Mouse (Mus musculus) myocyte (in vitro differentiated cells): ENCODE data around the gene Tns2. TPM values are rescaled to one million over a fixed set of nuclear protein-coding genes. Genes with fewer than 3 reads are reported as not detected.

Experiments used
- H3K27me3 ChIP-seq: one replicate; pipeline ENCODE4 v1.6.1; 2011; ENCODE audit not compliant: control insufficient read depth, insufficient read depth, insufficient read length
- H3K36me3 ChIP-seq: one replicate; pipeline ENCODE4 v1.6.1; 2011; ENCODE audit not compliant: control insufficient read depth, insufficient read depth
- H3K4me2 ChIP-seq: one replicate; pipeline ENCODE4 v1.6.1; 2011; ENCODE audit warnings: low read depth, control low read depth
- H3K4me3 ChIP-seq: one replicate; pipeline ENCODE4 v1.5.1; 2011; ENCODE audit warnings: mild to moderate bottlenecking, control low read depth, moderate library complexity
- H3K79me2 ChIP-seq: one replicate; pipeline ENCODE4 v1.6.1; 2011; ENCODE audit not compliant: control insufficient read depth, insufficient read depth
- H3ac ChIP-seq: one replicate; pipeline ENCODE4 v1.6.1; 2011; ENCODE audit not compliant: control insufficient read depth, insufficient read length
- CEBPB ChIP-seq: IDR thresholded peaks from 2 replicates; pipeline ENCODE4 v1.6.1; 2011; ENCODE audit warnings: mild to moderate bottlenecking, moderate library complexity; ENCODE audit not compliant: poor library complexity, insufficient read depth, severe bottlenecking
- E2F4 ChIP-seq: IDR thresholded peaks from one replicate; pipeline ENCODE4 v1.6.1; 2011; ENCODE audit warnings: mild to moderate bottlenecking, control low read depth, moderate library complexity; ENCODE audit not compliant: insufficient read depth
- MAX ChIP-seq: IDR thresholded peaks from one replicate; pipeline ENCODE4 v1.6.1; 2011; ENCODE audit warnings: low read depth, mild to moderate bottlenecking, control low read depth
- MYOD1 ChIP-seq, 3 experiments: IDR thresholded peaks; one replicate each; pipeline ENCODE4 v1.6.1; 2011; ENCODE audit warnings: control low read depth in 2 of 3, low read depth in 2 of 3, mild to moderate bottlenecking in 2 of 3, moderate library complexity in 1 of 3; ENCODE audit not compliant: insufficient read length in 2 of 3, control insufficient read depth in 1 of 3
- MYOG ChIP-seq, 3 experiments: IDR thresholded peaks; one replicate each; pipeline ENCODE4 v1.6.1; 2011; ENCODE audit warnings: control low read depth in 2 of 3, low read depth in 2 of 3, mild to moderate bottlenecking in 2 of 3; ENCODE audit not compliant: insufficient read length in 2 of 3, control insufficient read depth in 1 of 3, insufficient read depth in 1 of 3
- POLR2A ChIP-seq: IDR thresholded peaks from one replicate; pipeline ENCODE4 v1.6.1; 2011; ENCODE audit warnings: low read depth, mild to moderate bottlenecking, control low read depth, moderate library complexity; ENCODE audit not compliant: insufficient read length
- POLR2AphosphoS2 ChIP-seq: IDR thresholded peaks from one replicate; pipeline ENCODE4 v1.6.1; 2011; ENCODE audit warnings: low read depth, control low read depth; ENCODE audit not compliant: insufficient read length
- REST ChIP-seq: IDR thresholded peaks from one replicate; pipeline ENCODE4 v1.6.1; 2011; ENCODE audit warnings: mild to moderate bottlenecking, control low read depth, moderate library complexity; ENCODE audit not compliant: insufficient read depth, insufficient read length
- SRF ChIP-seq: IDR thresholded peaks from one replicate; pipeline ENCODE4 v1.6.1; 2011; ENCODE audit warnings: low read depth; ENCODE audit not compliant: control insufficient read depth, insufficient read length
- TCF12 ChIP-seq: IDR thresholded peaks from one replicate; pipeline ENCODE4 v1.6.1; 2011; ENCODE audit warnings: mild to moderate bottlenecking, control low read depth; ENCODE audit not compliant: poor library complexity, insufficient read depth, severe bottlenecking
- TCF3 ChIP-seq: IDR thresholded peaks from one replicate; pipeline ENCODE4 v1.6.1; 2011; ENCODE audit warnings: low read depth, control low read depth; ENCODE audit not compliant: insufficient read length
- USF1 ChIP-seq: IDR thresholded peaks from one replicate; pipeline ENCODE4 v1.6.1; 2011; ENCODE audit warnings: low read depth, mild to moderate bottlenecking, control low read depth, moderate library complexity
- polyA plus RNA-seq: library from polyadenylated mRNA; unstranded; fragments of >200 nt; fragmentation: generic; extraction: Trizol; gene quantifications from one replicate; pipeline ENCODE4 v1.2.1, GENCODE M21; 2012; ENCODE audit warnings: missing spikeins

The Tns2 gene
- polyA plus RNA-seq, 1 experiment: 128 TPM

DNA sequence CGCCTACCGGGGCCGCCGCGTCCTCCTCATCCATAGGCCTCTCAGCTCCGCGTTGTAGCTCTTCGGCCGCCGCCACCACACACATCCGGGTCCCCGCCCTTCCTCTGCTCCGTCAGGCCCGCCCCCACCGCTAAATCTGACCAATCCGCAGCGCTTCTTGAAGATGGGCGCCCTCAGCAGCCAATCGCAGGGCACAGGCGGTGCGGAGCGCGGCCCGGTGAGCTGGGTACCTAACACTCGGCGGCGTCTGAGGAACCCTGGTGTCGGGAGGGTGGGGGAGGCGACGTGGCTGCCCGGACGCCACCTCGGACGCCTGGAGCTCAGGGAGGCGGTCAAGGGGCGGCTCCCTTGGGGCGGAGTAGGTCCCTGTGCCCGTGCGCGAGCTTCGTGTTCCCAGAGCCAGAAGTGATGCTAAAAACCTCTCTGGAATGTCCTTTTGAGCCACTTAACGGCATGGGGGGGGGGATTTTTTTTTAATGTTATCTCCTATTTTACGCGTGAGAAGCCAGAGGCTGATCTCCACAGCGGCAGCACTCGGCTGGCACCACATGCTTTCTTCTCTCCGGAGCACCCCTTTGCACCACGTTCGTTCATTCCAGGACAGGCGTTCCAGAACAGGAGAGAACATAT is 36.0 kb downstream of the Tns2 start, which contains the start of gene Spryd3:
TSS of gene Spryd3 (minus strand) at position 106 of the 630 bp plus-strand sequence.
- peak within 1 kb of the TSS; percentile 33 for H3K4me3 ChIP-seq
- H3K27me3 ChIP-seq: no peaks in the 10 kb centered on the region
- H3K4me2 ChIP-seq: peak within 1 kb of the TSS; percentile 96
- H3K36me3 ChIP-seq: peaks cover 23% of the 10 kb centered on the region
- TF ChIP-seq USF1 (no peak), SRF (peak; percentile 52), TCF12 (no peak), TCF3 (no peak), POLR2AphosphoS2 (peak; percentile 70), MAX (no peak), E2F4 (peak; percentile 36), POLR2A (peak; percentile 86), CEBPB (no peak), MYOD1 (IDR thresholded peaks at IDR 0.05; ENCODE audit: control insufficient read depth in 1 of 3, insufficient read length in 2 of 3, low read depth in 2 of 3) (peak in 1 of 3 experiments; percentile 16)
- H3ac ChIP-seq: peak within 1 kb of the TSS; percentile 27
- peaks cover 20% of the 10 kb centered on the region for H3K79me2 ChIP-seq

DNA sequence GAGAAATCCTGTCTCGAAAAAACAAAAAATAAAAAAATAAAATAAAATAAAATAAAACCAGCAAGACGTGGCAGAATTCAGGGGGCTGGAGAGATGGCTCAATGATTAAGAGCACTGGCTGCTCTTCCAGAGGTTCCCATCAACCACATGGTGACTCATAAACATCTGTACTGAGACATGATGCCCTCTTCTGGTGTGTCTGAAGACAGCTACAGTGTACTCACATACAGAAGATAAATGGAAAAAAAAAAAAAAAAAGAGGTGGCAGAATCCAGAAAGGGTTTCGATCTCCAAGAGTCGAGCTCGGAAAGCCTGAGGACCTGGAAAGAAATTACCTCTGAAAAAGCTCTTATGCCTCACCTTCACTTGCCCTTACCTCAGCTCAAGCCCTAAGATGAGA is 40.9 kb downstream of the Tns2 start:
- TF ChIP-seq MAX: no peak
- TF ChIP-seq TCF3: no peak
- no peak for TF ChIP-seq MYOG (IDR thresholded peaks at IDR 0.05; ENCODE audit: control insufficient read depth in 1 of 3, insufficient read depth in 1 of 3, insufficient read length in 2 of 3, low read depth in 2 of 3)
- TF ChIP-seq POLR2AphosphoS2: no peak
- no peak for TF ChIP-seq SRF
- TF ChIP-seq TCF12: no peak
- no peak for TF ChIP-seq MYOD1 (IDR thresholded peaks at IDR 0.05; ENCODE audit: control insufficient read depth in 1 of 3, insufficient read length in 2 of 3, low read depth in 2 of 3)
- TF ChIP-seq POLR2A: no peak
- no peak for TF ChIP-seq USF1
- TF ChIP-seq REST: no peak
- TF ChIP-seq E2F4: no peak
- TF ChIP-seq CEBPB: no peak
- Histone ChIP-seq H3K79me2 (no peaks in the 10 kb centered on the region), H3K4me3 (no peak overlapping the region), H3ac (no peak overlapping the region), H3K4me2 (no peak overlapping the region), H3K27me3 (no peaks in the 10 kb centered on the region), H3K36me3 (no peaks in the 10 kb centered on the region)

DNA sequence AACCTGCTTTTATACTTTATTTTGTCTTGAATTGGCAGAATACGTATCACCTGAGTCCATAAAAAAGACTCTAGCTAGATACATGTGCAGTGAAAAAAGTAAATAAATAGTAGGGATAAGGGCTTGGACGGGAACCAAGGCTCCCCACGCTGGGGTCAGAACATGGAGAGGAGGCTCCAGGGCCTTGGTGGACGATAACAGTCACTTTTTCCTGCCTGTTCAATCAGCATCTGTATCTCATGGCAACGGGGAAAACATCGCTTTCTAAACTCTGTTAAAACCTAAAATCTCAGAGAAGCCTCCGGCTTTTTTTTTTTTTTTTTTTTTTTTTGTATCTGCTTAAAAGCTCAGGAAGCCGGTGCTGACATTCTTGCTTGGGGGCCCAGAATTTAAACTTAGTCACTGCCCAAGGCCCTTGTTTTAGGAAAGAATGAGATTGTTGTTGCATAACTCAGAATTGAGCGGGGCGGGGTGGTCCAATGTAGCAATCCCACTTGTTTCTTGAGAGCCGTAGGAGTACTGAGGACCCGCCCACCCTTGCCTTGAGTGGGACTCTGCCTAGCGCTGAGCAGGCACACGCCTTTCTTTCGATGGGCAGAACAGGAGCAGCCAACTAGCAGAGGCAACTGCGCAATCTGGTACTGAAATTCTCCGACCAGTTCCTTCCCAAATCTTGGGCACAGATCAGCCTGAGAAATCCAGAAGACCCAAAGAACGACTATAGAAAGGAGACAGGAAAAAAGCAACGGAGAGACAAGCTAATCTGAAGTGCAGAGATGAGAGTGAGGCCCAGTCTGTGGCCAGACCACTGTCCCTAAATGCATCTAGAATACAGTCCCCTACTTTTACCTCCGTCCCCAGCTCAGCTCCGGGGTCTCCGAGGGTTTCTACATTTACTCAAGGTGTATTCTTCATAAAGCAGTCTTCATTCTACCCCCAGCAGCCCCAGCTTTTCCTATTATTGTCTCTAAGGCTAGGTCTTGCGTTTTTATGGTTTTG is 43.0 kb downstream of the Tns2 start:
- TF ChIP-seq POLR2AphosphoS2 (no peak), REST (no peak), CEBPB (0 out of 2 replicates have a peak, but pooled peaks have one; percentile 30), POLR2A (peak; percentile 50), USF1 (no peak), MAX (no peak)

DNA sequence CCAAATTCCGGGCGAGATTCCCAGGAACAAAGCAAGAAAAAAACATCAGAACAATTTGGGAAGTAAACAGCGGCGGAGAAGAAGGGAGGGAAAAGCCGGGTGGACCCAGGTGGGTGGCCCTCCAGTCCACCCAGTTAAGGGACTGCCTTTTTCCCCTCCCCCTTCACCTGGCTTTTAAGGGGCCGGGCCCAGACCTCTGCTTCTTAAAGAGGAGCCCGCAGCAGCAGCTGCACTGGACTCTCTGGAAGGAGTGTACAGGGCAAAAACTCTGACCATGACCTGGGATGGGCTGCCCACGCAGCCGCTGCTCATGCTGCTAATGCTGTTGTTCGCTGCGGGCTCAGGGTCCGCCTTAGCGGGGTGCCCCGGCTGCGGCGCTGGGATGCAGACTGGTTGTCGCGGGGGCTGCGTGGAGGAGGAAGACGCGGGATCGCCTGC is 44.1 kb downstream of the Tns2 start, which contains the start of gene Igfbp6:
TSS of gene Igfbp6 (plus strand) at position 89 of the 438 bp plus-strand sequence.
- Histone ChIP-seq H3K4me2 (peak within 1 kb of the TSS; percentile 89), H3K79me2 (peaks cover 5% of the 10 kb centered on the region), H3K27me3 (no peaks in the 10 kb centered on the region), H3K36me3 (no peaks in the 10 kb centered on the region), H3ac (peak within 1 kb of the TSS; percentile 66), H3K4me3 (peak within 1 kb of the TSS; percentile 59)
- TF ChIP-seq MYOG (IDR thresholded peaks at IDR 0.05; ENCODE audit: control insufficient read depth in 1 of 3, insufficient read depth in 1 of 3, insufficient read length in 2 of 3, low read depth in 2 of 3): peak in 2 of 3 experiments; percentile 4 to 78
- no peak for TF ChIP-seq CEBPB
- TF ChIP-seq USF1: no peak
- TF ChIP-seq POLR2A: peak; percentile 70
- TF ChIP-seq SRF: no peak
- peak; percentile 4 to 69 (median 32) for TF ChIP-seq MYOD1 (IDR thresholded peaks at IDR 0.05; ENCODE audit: control insufficient read depth in 1 of 3, insufficient read length in 2 of 3, low read depth in 2 of 3)
- peak; percentile 65 for TF ChIP-seq POLR2AphosphoS2
- TF ChIP-seq TCF3: no peak
- TF ChIP-seq E2F4: no peak
- no peak for TF ChIP-seq MAX

More for the DNA sequence above, 43.0 kb downstream of the Tns2 start:
- H3K79me2 ChIP-seq: peaks cover 5% of the 10 kb centered on the region
- peak overlapping the region; percentile 59 for H3K4me3 ChIP-seq
- H3K27me3 ChIP-seq: no peaks in the 10 kb centered on the region
- H3K36me3 ChIP-seq: no peaks in the 10 kb centered on the region
- no peak overlapping the region for H3ac ChIP-seq
- H3K4me2 ChIP-seq: peak overlapping the region; percentile 89
